8 mouse cellular contexts compared by ENCODE assay signal in genomic region chr7:19458591-19459111, GRCm38 (mm10). TPM values are rescaled to one million over a fixed set of nuclear protein-coding genes. Genes with fewer than 3 reads are reported as not detected.
DNase-seq lines count a peak whose midpoint lies in the region; ATAC-seq and TF ChIP-seq lines count a peak whose summit lies in the region.

Gene Mark4, minus strand, starts transcription at chr7:19458821.

- no peak for TF ChIP-seq CTCF in embryonic fibroblast, embryonic 13.5 days (IDR thresholded peaks at IDR 0.05; ENCODE audit: borderline replicate concordance, insufficient read depth, low read length)

- H3K27me3 ChIP-seq in heart, embryonic 10.5 days (ENCODE audit: insufficient read depth, poor library complexity, severe bottlenecking) = peaks cover 9% of the 10 kb centered on the region; the same call in 1 of the 2 replicates
- H3K27me3 ChIP-seq in kidney, embryonic 15.5 days = no peaks in the 10 kb centered on the region
- H3K27me3 ChIP-seq in liver, embryonic 11.5 days (replicated peaks; ENCODE audit: control insufficient read depth, insufficient read depth, low read length) = no peaks in the 10 kb centered on the region
- no peaks in the 10 kb centered on the region for H3K27me3 ChIP-seq in splenic B cell, adult 2 months (ENCODE audit: control insufficient read depth, insufficient read depth, low read length, poor library complexity, severe bottlenecking)

- H3K4me3 ChIP-seq in embryonic fibroblast, embryonic 13.5 days (ENCODE audit: insufficient read depth, low read length) = peak within 1 kb of the TSS; percentile 96
- peak within 1 kb of the TSS; percentile 99 for H3K4me3 ChIP-seq in heart, embryonic 10.5 days
- H3K4me3 ChIP-seq in kidney, embryonic 15.5 days (replicated peaks) = peak within 1 kb of the TSS; percentile 84
- H3K4me3 ChIP-seq in liver, embryonic 11.5 days (ENCODE audit: low read depth, low read length) = peak within 1 kb of the TSS; percentile 74

- WGBS in heart, embryonic 10.5 days = under 1% methylated on average over 30 of the region's 42 CpGs
- 1% methylated on average over 32 of the region's 42 CpGs for WGBS in kidney, embryonic 15.5 days
- WGBS in liver, embryonic 11.5 days = 2% methylated on average over 23 of the region's 42 CpGs

- no peaks in the 10 kb centered on the region for H3K9me3 ChIP-seq in heart, embryonic 10.5 days
- no peaks in the 10 kb centered on the region for H3K9me3 ChIP-seq in kidney, embryonic 15.5 days (replicated peaks)
- H3K9me3 ChIP-seq in liver, embryonic 11.5 days (ENCODE audit: control insufficient read depth, low read length) = no peaks in the 10 kb centered on the region

- TF ChIP-seq POLR2A in embryonic fibroblast, embryonic 13.5 days (IDR thresholded peaks at IDR 0.05; ENCODE audit: low read depth, low read length) = peak; percentile 97

- DNase-seq in B cell, adult 2 months = peak; percentile 75 to 77
- peak; percentile 79 for DNase-seq in brain, adult 2 months (ENCODE audit: low read depth, low spot score)
- peak; percentile 92 for DNase-seq in heart, embryonic 10.5 days (ENCODE audit: low spot score)
- DNase-seq in liver, embryonic 11.5 days (ENCODE audit: low spot score) = peak; percentile 87
- peak; percentile 85 for DNase-seq in naive thymus-derived CD4-positive, alpha-beta T cell, adult 2 months (ENCODE audit: low read depth)
- peak; percentile 83 for DNase-seq in splenic B cell, adult 2 months (ENCODE audit: low read depth, low spot score)

- H3K36me3 ChIP-seq in heart, embryonic 10.5 days = peaks cover 31% of the 10 kb centered on the region
- no peaks in the 10 kb centered on the region; the same call in 1 of the 2 replicates for H3K36me3 ChIP-seq in kidney, embryonic 15.5 days
- peaks cover 6% of the 10 kb centered on the region; the same call in 1 of the 2 replicates for H3K36me3 ChIP-seq in liver, embryonic 11.5 days (ENCODE audit: control insufficient read depth, insufficient read depth, low read length)
- H3K36me3 ChIP-seq in splenic B cell, adult 2 months (ENCODE audit: control insufficient read depth, insufficient read depth, low read length, poor library complexity, severe bottlenecking) = no peaks in the 10 kb centered on the region

- H3K9ac ChIP-seq in kidney, embryonic 15.5 days = peak within 1 kb of the TSS; percentile 95
- H3K9ac ChIP-seq in liver, embryonic 11.5 days (ENCODE audit: low read depth, low read length) = peak within 1 kb of the TSS; percentile 83

- peak; percentile 88 for ATAC-seq in kidney, embryonic 15.5 days (replicated peaks; ENCODE audit: low FRiP score)
- peak; percentile 86 for ATAC-seq in liver, embryonic 11.5 days (replicated peaks; ENCODE audit: low FRiP score)

- peak within 1 kb of the TSS; percentile 46 for H3K27ac ChIP-seq in embryonic fibroblast, embryonic 13.5 days (ENCODE audit: insufficient read depth, low read length)
- peak within 1 kb of the TSS; percentile 92 for H3K27ac ChIP-seq in heart, embryonic 10.5 days
- peak within 1 kb of the TSS; percentile 83 for H3K27ac ChIP-seq in kidney, embryonic 15.5 days
- peak within 1 kb of the TSS; percentile 35 for H3K27ac ChIP-seq in liver, embryonic 11.5 days (ENCODE audit: low read depth, low read length)

- H3K4me1 ChIP-seq in embryonic fibroblast, embryonic 13.5 days (ENCODE audit: control insufficient read depth, insufficient read depth, low read length) = no peaks in the 10 kb centered on the region; the same call in 1 of the 2 replicates
- peaks cover 43% of the 10 kb centered on the region for H3K4me1 ChIP-seq in heart, embryonic 10.5 days
- H3K4me1 ChIP-seq in kidney, embryonic 15.5 days = peaks cover 29% of the 10 kb centered on the region
- H3K4me1 ChIP-seq in liver, embryonic 11.5 days (replicated peaks; ENCODE audit: control insufficient read depth, insufficient read depth, low read length) = peaks cover 30% of the 10 kb centered on the region

- peak within 1 kb of the TSS; percentile 94 for H3K4me2 ChIP-seq in kidney, embryonic 15.5 days
- peak within 1 kb of the TSS; percentile 95 for H3K4me2 ChIP-seq in liver, embryonic 11.5 days

RNA-seq across cellular contexts. Expression of gene Mark4, which starts in this region (rescaled TPM):
- 27.4 and 29.1 TPM in 2 replicates for polyA plus RNA-seq in embryonic fibroblast, embryonic 13.5 days (2011; ENCODE audit: insufficient read length, low read depth, missing spikeins)
- 7.0 and 8.9 TPM in 2 replicates for polyA plus RNA-seq in heart, embryonic 10.5 days (2016; fragmentation: Nextera tagmentation; extraction: Ambion mirVana)
- 6.6 and 9.4 TPM in 2 replicates for polyA plus RNA-seq in kidney, embryonic 15.5 days (2015; fragmentation: Nextera tagmentation; extraction: Ambion mirVana)
- 6.7 and 7.7 TPM in 2 replicates for polyA plus RNA-seq in liver, embryonic 11.5 days (2014; fragmentation: Nextera tagmentation; extraction: Ambion mirVana)

Comparison
In these comparisons a context has a peak if more than half of its experiments do, and no peak if none do; other contexts are left out.
1. Peak in every context shown above with its lines: DNase-seq, ATAC-seq, H3K4me3 ChIP-seq and H3K27ac ChIP-seq.
2. H3K27ac ChIP-seq: peak in every context shown above with its lines; median percentile 92 in heart, embryonic 10.5 days; 83 in kidney, embryonic 15.5 days; 46 in embryonic fibroblast, embryonic 13.5 days; 35 in liver, embryonic 11.5 days.